Mouse (Mus musculus) testis, adult 2 months (tissue): ENCODE results near the gene Tll1.

Experiments used
- CTCF ChIP-seq: fragments of 200-500 bp; IDR thresholded peaks from 2 replicates; pipeline ENCODE4 v1.5.1; 2012; ENCODE audit warnings: low read depth, mild to moderate bottlenecking, inconsistent platforms, low read length, moderate library complexity; ENCODE audit not compliant: control insufficient read depth, insufficient read depth, insufficient replicate concordance
- POLR2A ChIP-seq: fragments of 200-500 bp; IDR thresholded peaks from 2 replicates; pipeline ENCODE4 v1.6.1; 2012; ENCODE audit warnings: low read depth, mild to moderate bottlenecking, inconsistent platforms, low read length, moderate library complexity; ENCODE audit not compliant: control insufficient read depth

DNA sequence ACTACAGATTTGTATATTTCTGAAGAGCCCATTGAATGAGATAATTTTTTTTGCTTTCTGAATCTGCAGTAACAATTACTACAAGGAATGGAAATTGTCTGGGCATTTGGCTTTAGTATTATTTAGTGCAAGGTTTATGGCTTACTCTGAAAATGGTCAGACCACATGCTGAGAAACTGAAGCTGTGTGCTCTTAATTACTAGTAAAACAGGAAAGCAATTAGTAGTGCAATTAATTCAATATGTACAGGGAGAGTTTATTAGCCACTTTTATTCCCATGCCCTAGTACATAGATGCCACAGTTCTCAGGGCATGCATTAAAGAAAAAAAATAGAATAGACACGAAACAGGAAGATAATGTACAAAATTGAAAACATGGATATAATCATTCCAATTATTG lies 10.2 kb upstream of the Tll1 start:
- no peak for TF ChIP-seq POLR2A
- no peak for TF ChIP-seq CTCF
